Mouse (Mus musculus): ENCODE data around the gene Gm43517. TPM values are rescaled to one million over a fixed set of nuclear protein-coding genes. Genes with fewer than 3 reads are reported as not detected.
A peak's percentile ranks its signal among the peaks of the same experiment; 100 is the strongest.

Gm43517 gene
- total and polyA plus RNA-seq, 2 experiments: not detected

DNA sequence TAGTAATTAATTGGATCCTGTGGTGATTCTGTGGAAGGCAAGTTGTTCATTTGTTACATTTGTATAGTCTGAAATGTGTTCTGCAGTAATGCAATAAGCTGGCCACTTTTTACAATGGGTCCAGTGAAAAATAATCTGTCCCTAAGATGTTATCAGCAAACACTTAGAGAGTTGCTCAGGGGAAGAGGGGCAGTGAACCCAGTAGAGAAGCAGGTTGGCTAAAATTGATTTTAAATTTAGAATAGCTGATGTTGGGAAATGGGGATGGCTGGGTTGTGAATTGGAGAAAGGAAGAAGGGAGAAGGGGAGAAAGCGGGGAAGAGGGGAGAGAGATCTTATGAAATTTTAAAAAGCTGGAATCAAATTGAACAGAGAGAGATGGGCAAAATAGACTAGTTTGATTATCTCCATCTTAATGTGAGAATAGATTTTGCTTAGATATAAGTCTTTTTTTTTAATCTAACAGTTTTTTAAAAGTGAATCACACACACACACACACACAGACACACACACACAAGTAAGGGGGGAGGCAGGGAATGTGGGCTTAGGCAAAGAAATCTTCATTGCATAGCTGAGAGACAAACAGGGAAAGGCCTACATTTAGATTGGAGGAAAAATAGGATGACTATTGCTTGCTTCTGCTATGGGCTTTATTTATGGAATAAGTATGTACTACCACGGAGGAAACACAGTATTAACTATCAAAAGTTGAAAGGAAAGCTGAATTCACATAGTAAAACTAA is 3.1 kb downstream of the Gm43517 start:
- Histone ChIP-seq H3K4me1 (ENCODE audit: control insufficient read depth, insufficient read depth, low read length) (peaks cover 2% of the 10 kb centered on the region; the same call in 1 of the 2 replicates), H3K27me3 (ENCODE audit: control insufficient read depth, insufficient read depth, low read length) (peaks cover 42% of the 10 kb centered on the region), H3K36me3 (ENCODE audit: control insufficient read depth, insufficient read depth, low read length) (no peaks in the 10 kb centered on the region), H3K4me3 (ENCODE audit: insufficient read depth, low read depth, low read length) (no peak overlapping the region), H3K9ac (ENCODE audit: low read depth, low read length) (no peak overlapping the region), H3K27ac (replicated peaks; ENCODE audit: insufficient read depth, low read depth, low read length) (no peak overlapping the region), H3K79me2 (ENCODE audit: control insufficient read depth, insufficient read depth, low read length) (no peaks in the 10 kb centered on the region)
- 31% methylated on average over 2 of the region's 2 CpGs for WGBS
- no peak for TF ChIP-seq CTCF (IDR thresholded peaks at IDR 0.05; ENCODE audit: low read depth, low read length)
- TF ChIP-seq POLR2A (IDR thresholded peaks at IDR 0.05; ENCODE audit: extremely low read depth, insufficient read depth, low read length): no peak
- no peak for DNase-seq (ENCODE audit: extremely low read depth, low read depth, low spot score)

DNA sequence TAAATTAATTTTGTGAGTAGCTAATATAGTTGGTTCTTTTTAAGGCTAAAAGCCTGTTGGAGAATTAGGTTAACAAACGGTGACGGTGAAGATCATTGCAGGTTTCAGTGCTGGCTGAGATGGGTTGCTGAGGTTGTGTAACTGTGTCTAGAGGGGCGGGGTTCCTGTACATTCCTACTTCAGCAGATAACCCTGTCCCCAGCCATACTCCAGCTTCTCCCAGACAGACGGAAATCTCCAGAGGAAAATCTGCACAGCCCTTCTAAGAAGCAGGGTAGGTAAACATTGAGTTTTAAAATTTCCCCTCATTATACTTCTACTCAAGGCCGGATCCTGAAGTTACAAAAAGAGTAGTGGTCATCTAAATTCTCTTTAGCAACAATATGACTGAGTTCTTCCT is 4.7 kb downstream of the Gm43517 start:
- no peaks in the 10 kb centered on the region for H3K79me2 ChIP-seq (ENCODE audit: control insufficient read depth, insufficient read depth, low read length)
- WGBS: 4% methylated on average over 5 of the region's 5 CpGs
- no peak for TF ChIP-seq POLR2A (IDR thresholded peaks at IDR 0.05; ENCODE audit: extremely low read depth, insufficient read depth, low read length)
- no peak for TF ChIP-seq CTCF (IDR thresholded peaks at IDR 0.05; ENCODE audit: low read depth, low read length)

DNA sequence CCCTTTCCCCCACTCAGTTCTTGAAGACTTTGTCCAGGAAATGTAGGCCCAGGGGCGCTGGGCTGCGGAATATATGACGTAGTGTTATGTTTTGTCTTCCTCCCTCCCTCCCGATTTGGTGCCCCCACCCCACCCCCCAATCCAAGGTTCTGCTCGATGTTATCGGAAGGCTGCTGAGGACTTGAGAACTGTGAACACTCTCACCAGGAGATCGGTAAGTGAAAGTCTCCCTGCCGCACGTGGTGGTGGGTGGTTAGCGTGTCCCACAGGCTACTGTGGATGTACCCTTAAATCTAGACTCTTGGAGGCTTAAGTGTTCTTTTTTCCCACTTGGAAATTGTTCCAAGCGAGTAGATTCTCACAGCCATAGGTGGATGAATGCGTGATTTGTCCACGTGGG is 5.3 kb downstream of the Gm43517 start:
- H3K4me1 ChIP-seq (ENCODE audit: control insufficient read depth, insufficient read depth, low read length): peaks cover 2% of the 10 kb centered on the region; the same call in 1 of the 2 replicates
- H3K9ac ChIP-seq (ENCODE audit: low read depth, low read length): no peak overlapping the region
- 8% methylated on average over 13 of the region's 13 CpGs for WGBS
- TF ChIP-seq CTCF (IDR thresholded peaks at IDR 0.05; ENCODE audit: low read depth, low read length) (no peak), POLR2A (IDR thresholded peaks at IDR 0.05; ENCODE audit: extremely low read depth, insufficient read depth, low read length) (no peak)
- H3K36me3 ChIP-seq (ENCODE audit: control insufficient read depth, insufficient read depth, low read length): no peaks in the 10 kb centered on the region
- H3K27me3 ChIP-seq (ENCODE audit: control insufficient read depth, insufficient read depth, low read length): peaks cover 27% of the 10 kb centered on the region
- no peak for DNase-seq (ENCODE audit: extremely low read depth, low read depth, low spot score)
- H3K27ac ChIP-seq (replicated peaks; ENCODE audit: insufficient read depth, low read depth, low read length): no peak overlapping the region
- H3K79me2 ChIP-seq (ENCODE audit: control insufficient read depth, insufficient read depth, low read length): no peaks in the 10 kb centered on the region
- no peak overlapping the region for H3K4me3 ChIP-seq (ENCODE audit: insufficient read depth, low read depth, low read length)

More for the DNA sequence above, 4.7 kb downstream of the Gm43517 start:
- H3K27me3 ChIP-seq (ENCODE audit: control insufficient read depth, insufficient read depth, low read length): peaks cover 29% of the 10 kb centered on the region
- H3K27ac ChIP-seq (replicated peaks; ENCODE audit: insufficient read depth, low read depth, low read length): no peak overlapping the region
- DNase-seq (ENCODE audit: extremely low read depth, low read depth, low spot score): no peak
- no peaks in the 10 kb centered on the region for H3K36me3 ChIP-seq (ENCODE audit: control insufficient read depth, insufficient read depth, low read length)
- peaks cover 2% of the 10 kb centered on the region; the same call in 1 of the 2 replicates for H3K4me1 ChIP-seq (ENCODE audit: control insufficient read depth, insufficient read depth, low read length)
- H3K4me3 ChIP-seq (ENCODE audit: insufficient read depth, low read depth, low read length): no peak overlapping the region
- H3K9ac ChIP-seq (ENCODE audit: low read depth, low read length): no peak overlapping the region

DNA sequence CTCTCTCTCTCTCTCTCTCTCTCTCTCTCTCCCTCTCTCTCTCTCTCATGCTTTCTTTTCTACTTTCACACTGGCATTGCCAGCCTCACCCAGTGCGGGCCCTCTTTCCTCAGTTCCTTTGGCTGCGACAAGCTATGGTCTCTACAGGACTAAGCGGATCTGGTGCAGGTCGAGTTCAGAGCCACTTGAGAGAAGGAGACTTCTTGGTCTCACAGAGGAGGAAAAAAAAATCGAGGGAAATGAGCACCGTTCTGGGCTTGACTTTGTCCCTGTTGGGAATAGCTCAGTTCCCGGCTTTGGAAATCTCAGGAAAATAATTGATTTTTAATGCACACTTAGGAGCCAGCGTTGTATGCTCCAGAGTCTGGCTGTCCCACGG is 5.9 kb downstream of the Gm43517 start:
- TF ChIP-seq CTCF (IDR thresholded peaks at IDR 0.05; ENCODE audit: low read depth, low read length) (no peak), POLR2A (IDR thresholded peaks at IDR 0.05; ENCODE audit: extremely low read depth, insufficient read depth, low read length) (no peak)
- 3% methylated on average over 9 of the region's 9 CpGs for WGBS
- no peaks in the 10 kb centered on the region for H3K79me2 ChIP-seq (ENCODE audit: control insufficient read depth, insufficient read depth, low read length)
- no peak overlapping the region for H3K9ac ChIP-seq (ENCODE audit: low read depth, low read length)
- peaks cover 23% of the 10 kb centered on the region for H3K27me3 ChIP-seq (ENCODE audit: control insufficient read depth, insufficient read depth, low read length)
- peaks cover 2% of the 10 kb centered on the region; the same call in 1 of the 2 replicates for H3K4me1 ChIP-seq (ENCODE audit: control insufficient read depth, insufficient read depth, low read length)
- H3K36me3 ChIP-seq (ENCODE audit: control insufficient read depth, insufficient read depth, low read length): no peaks in the 10 kb centered on the region
- DNase-seq (ENCODE audit: extremely low read depth, low read depth, low spot score): no peak
- no peak overlapping the region for H3K4me3 ChIP-seq (ENCODE audit: insufficient read depth, low read depth, low read length)
- H3K27ac ChIP-seq (replicated peaks; ENCODE audit: insufficient read depth, low read depth, low read length): no peak overlapping the region

DNA sequence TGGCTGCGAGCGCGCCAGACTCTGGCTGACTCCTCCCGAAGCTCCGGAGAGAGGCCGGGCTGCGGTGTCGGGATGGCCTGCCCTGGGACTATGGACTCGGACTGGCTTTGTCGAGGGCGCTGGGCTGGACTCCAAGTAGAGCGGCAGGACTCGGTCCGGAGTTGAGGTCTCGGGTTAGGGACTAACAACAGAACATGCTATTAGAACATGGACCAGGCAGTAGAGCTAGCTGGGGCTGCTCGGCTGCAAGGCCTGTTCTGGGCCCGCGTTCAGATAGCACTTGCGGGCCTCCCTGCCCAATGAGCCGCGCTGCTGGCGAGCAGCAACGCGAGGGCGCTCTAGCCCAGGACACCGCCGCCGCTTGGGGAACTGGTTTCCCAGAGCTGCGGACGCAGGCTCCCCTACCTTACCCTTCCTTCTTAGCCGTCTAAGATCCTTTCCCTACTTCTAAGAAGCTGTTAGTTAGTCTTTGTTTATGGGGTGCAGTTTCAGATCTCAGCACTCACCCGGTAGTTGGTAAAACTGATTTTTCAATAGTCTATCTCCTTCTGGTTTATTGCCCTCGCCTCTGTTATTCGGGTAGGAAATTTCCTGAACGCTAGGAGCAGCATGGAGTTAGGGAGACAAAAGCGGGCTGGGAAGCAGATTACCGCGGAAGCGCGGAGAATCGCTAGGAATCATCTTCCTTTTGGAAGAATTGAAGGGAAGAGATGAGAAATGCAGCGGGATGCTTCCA is 6.5 kb downstream of the Gm43517 start:
- peak; percentile 60 for DNase-seq (ENCODE audit: extremely low read depth, low read depth, low spot score)
- 2% methylated on average over 42 of the region's 42 CpGs for WGBS
- peak overlapping the region; percentile 4; the same call in 1 of the 2 replicates for H3K4me3 ChIP-seq (ENCODE audit: insufficient read depth, low read depth, low read length)
- H3K27ac ChIP-seq (replicated peaks; ENCODE audit: insufficient read depth, low read depth, low read length): no peak overlapping the region
- H3K27me3 ChIP-seq (ENCODE audit: control insufficient read depth, insufficient read depth, low read length): peaks cover 23% of the 10 kb centered on the region
- H3K4me1 ChIP-seq (ENCODE audit: control insufficient read depth, insufficient read depth, low read length): peaks cover 2% of the 10 kb centered on the region; the same call in 1 of the 2 replicates
- TF ChIP-seq POLR2A (IDR thresholded peaks at IDR 0.05; ENCODE audit: extremely low read depth, insufficient read depth, low read length) (no peak), CTCF (IDR thresholded peaks at IDR 0.05; ENCODE audit: low read depth, low read length) (peak; percentile 37)
- H3K9ac ChIP-seq (ENCODE audit: low read depth, low read length): no peak overlapping the region
- H3K36me3 ChIP-seq (ENCODE audit: control insufficient read depth, insufficient read depth, low read length): no peaks in the 10 kb centered on the region
- no peaks in the 10 kb centered on the region for H3K79me2 ChIP-seq (ENCODE audit: control insufficient read depth, insufficient read depth, low read length)

Data from liver, adult 2 months (tissue).